Mouse (Mus musculus) hindbrain, embryonic 11.5 days (tissue): ENCODE results near the gene Myrf. TPM values are rescaled to one million over a fixed set of nuclear protein-coding genes. Genes with fewer than 3 reads are reported as not detected.
"Not testable (repeated sequence)": the region's sequence is repeated elsewhere in the genome, so short reads cannot be mapped to it uniquely, and the experiment has no call there.

Experiments used
- ATAC-seq: fragments of 200-750 bp; cut with Nextera tagmentation; 2 replicates; pipeline ENCODE4 v1.8.0; 2017; ENCODE audit warnings: mild to moderate bottlenecking, moderate TSS enrichment, moderate library complexity; ENCODE audit not compliant: low FRiP score
- DNase-seq: peaks from one replicate; pipeline ENCODE4 v3.0.0-alpha.2; 2015; ENCODE audit warnings: low spot score
- H3K27ac ChIP-seq: fragments of 300-500 bp; sonication (generic); 2 replicates; pipeline ENCODE4 v1.5.1; 2014; ENCODE audit warnings: mild to moderate bottlenecking, low read depth, low read length
- H3K27me3 ChIP-seq: fragments of 300-500 bp; sonication (generic); 2 replicates; pipeline ENCODE4 v1.6.1; 2014; ENCODE audit warnings: mild to moderate bottlenecking, low read length, moderate library complexity, mixed read lengths; ENCODE audit not compliant: control insufficient read depth, insufficient read depth
- H3K36me3 ChIP-seq: fragments of 300-500 bp; sonication (generic); 2 replicates; pipeline ENCODE4 v1.6.1; 2014; ENCODE audit warnings: mild to moderate bottlenecking, low read length, moderate library complexity, mixed read lengths; ENCODE audit not compliant: control insufficient read depth, insufficient read depth
- H3K4me1 ChIP-seq: fragments of 300-500 bp; sonication (generic); replicated peaks from 2 replicates; pipeline ENCODE4 v1.6.1; 2014; ENCODE audit warnings: low read length, mixed read lengths; ENCODE audit not compliant: control insufficient read depth, insufficient read depth
- H3K4me2 ChIP-seq: fragments of 300-500 bp; sonication (generic); replicated peaks from 2 replicates; pipeline ENCODE4 v1.6.1; 2014; ENCODE audit warnings: mild to moderate bottlenecking, low read depth, low read length
- H3K4me3 ChIP-seq: fragments of 300-500 bp; sonication (generic); 2 replicates; pipeline ENCODE4 v1.5.1; 2014; ENCODE audit warnings: low read depth, low read length
- H3K9ac ChIP-seq: fragments of 300-500 bp; sonication (generic); 2 replicates; pipeline ENCODE4 v1.6.1; 2014; ENCODE audit warnings: low read depth, low read length
- H3K9me3 ChIP-seq: fragments of 300-500 bp; sonication (generic); 2 replicates; pipeline ENCODE4 v1.6.1; 2016; ENCODE audit warnings: low read length; ENCODE audit not compliant: control insufficient read depth
- WGBS: fragments of 180-500 bp; shearing (Covaris S2); extraction: QIAGEN DNeasy Blood & Tissue Kit; methylation state at CpG from one replicate; pipeline ENCODE4 v1.1.7; 2014; 5-methylcytosine and 5-hydroxymethylcytosine counted together
- polyA plus RNA-seq: library from polyadenylated mRNA; unstranded; fragments of >200 nt; fragmentation: Nextera tagmentation; extraction: Ambion mirVana; gene quantifications from 2 replicates; pipeline ENCODE4 v1.2.1, GENCODE M21; 2014

Gene Myrf
- polyA plus RNA-seq, 1 experiment from 2014 or later: 1.6 TPM

DNA sequence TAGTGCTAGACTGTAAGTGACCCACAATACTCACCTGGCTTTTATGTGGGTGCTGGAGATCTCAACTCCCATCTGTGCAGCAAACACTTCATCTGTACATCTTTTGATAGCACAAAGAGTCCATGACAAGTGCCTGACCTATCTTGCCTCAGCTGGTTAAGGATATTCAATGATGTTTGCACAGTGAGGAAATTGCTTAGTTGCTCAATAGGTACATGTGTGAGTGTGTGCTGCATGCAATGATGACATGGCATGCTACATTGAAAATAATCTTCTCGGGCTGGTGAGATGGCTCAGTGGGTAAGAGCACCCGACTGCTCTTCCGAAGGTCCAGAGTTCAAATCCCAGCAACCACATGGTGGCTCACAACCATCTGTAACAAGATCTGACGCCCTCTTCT, 74.6 kb downstream of the Myrf start:
- H3K36me3 ChIP-seq, ATAC-seq, H3K9ac ChIP-seq, H3K27me3 ChIP-seq, H3K4me2 ChIP-seq, H3K27ac ChIP-seq, H3K4me1 ChIP-seq, H3K4me3 ChIP-seq, DNase-seq, H3K9me3 ChIP-seq: not testable (repeated sequence)
- WGBS: 93% methylated on average over 3 of the region's 4 CpGs

DNA sequence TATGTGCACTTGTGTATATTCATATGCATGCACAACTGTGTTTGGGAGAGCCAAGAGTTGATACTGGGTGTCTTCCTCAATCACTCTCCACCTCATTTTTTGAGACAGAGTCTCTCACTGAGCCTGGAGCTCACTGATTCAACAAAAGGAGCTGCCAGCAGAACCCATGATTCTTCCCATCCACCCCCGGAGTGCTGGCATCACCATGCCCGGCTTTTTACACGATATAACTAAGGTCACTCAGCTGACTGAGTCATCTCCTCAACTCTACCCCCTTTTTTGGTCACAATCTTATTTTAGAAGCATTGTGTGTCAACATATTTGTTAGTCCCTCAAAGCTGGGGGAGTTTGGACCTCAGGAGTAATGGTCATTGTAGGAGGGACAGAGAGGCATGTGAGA, 76.7 kb downstream of the Myrf start:
- Histone ChIP-seq H3K27ac (no peak overlapping the region), H3K9me3 (no peaks in the 10 kb centered on the region), H3K4me1 (no peaks in the 10 kb centered on the region), H3K4me3 (no peak overlapping the region), H3K9ac (no peak overlapping the region), H3K36me3 (no peaks in the 10 kb centered on the region), H3K4me2 (no peak overlapping the region), H3K27me3 (no peaks in the 10 kb centered on the region)
- DNase-seq: no peak
- no peak for ATAC-seq
- WGBS: 86% methylated on average over 3 of the region's 3 CpGs

Other genes with a start within 250 kb of the Myrf start
- gene Best1, start 239.1 kb downstream of the Myrf start, polyA plus RNA-seq: 0.91 and 1.1 TPM in 2 replicates
- gene Rab3il1, start 239.1 kb downstream of the Myrf start, polyA plus RNA-seq: 35.7 and 35.9 TPM in 2 replicates
- gene Fads3, start 199.2 kb downstream of the Myrf start, polyA plus RNA-seq: 5.7 and 5.8 TPM in 2 replicates
- gene Fads2, start 139.0 kb downstream of the Myrf start, polyA plus RNA-seq: 62.9 and 63.9 TPM in 2 replicates
- gene Fads1, start 57.9 kb downstream of the Myrf start, polyA plus RNA-seq: 139 and 153 TPM in 2 replicates
- gene Tmem258, start 36.7 kb downstream of the Myrf start, polyA plus RNA-seq: 349 and 363 TPM in 2 replicates
- 80.1 and 96.5 TPM in 2 replicates for gene Fen1, start 36.6 kb downstream of the Myrf start, polyA plus RNA-seq
- 1.5 and 1.8 TPM in 2 replicates for gene Dagla, start 64.1 kb upstream of the Myrf start, polyA plus RNA-seq
- gene Syt7, start 148.3 kb upstream of the Myrf start, polyA plus RNA-seq: 2.1 and 2.4 TPM in 2 replicates
- gene Lrrc10b, start 216.7 kb upstream of the Myrf start, polyA plus RNA-seq: 0.59 and 0.69 TPM in 2 replicates
- 1.7 TPM in 2 replicates for gene Ppp1r32, start 242.2 kb upstream of the Myrf start, polyA plus RNA-seq